Mouse (Mus musculus): ENCODE measurements around the gene Lemd1. TPM values are rescaled to one million over a fixed set of nuclear protein-coding genes. Genes with fewer than 3 reads are reported as not detected.
"Not testable (repeated sequence)": the region's sequence is repeated elsewhere in the genome, so short reads cannot be mapped to it uniquely, and the experiment has no call there.

Gene Lemd1
- total and polyA plus RNA-seq, 3 experiments: not detected

DNA sequence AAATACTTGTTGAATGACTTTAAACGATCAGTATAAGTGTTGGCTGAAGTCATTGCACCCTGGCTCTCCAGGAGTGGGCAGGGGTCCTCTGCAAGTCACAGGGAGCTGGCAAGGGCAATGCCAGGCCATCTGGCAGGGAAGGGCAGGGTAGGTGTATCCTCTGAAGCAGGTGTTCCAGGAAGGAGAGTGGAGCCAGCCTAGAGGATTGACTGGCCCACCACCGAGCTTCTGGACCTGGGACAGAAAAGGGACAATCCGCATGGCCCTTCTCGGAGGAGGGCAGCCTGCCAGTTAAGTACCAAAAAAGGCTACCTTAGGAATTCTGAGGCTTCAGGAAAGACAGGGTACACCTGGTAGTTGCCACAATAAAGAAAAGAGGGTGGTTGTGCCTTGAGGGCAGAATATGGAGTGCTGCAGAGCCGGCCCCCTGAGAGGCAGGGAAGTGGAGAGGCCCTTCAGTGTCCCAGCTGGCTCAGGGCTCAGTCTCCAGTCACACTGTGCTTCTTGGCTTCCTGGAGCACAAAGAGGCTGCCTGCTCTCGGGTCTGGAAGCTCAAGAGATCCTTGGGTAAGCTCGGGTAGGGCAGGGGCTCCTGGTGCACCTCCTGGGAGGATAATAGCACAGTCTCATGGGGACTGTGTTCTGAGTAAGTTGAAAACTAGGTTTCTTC is 29.9 kb upstream of the Lemd1 start:
- no peak overlapping the region for H3K4me2 ChIP-seq (ENCODE audit: insufficient read depth, low read depth, poor library complexity, severe bottlenecking)
- no peak overlapping the region for H3K9ac ChIP-seq (ENCODE audit: insufficient read depth, low read depth)
- H3K9me3 ChIP-seq (replicated peaks; ENCODE audit: low read length): peaks cover 3% of the 10 kb centered on the region
- DNase-seq (ENCODE audit: extremely low read depth): no peak
- peaks cover 76% of the 10 kb centered on the region for H3K27me3 ChIP-seq (replicated peaks)
- H3K36me3 ChIP-seq (replicated peaks in 1 of 2; ENCODE audit: control insufficient read depth in 1 of 2, insufficient read depth in 1 of 2, low read length in 1 of 2): no peaks in the 10 kb centered on the region
- in situ Hi-C loops (cut with MboI; ENCODE audit: low pct_ligation_motif_present, low pct_unique_long_range_greater_than_20kb, low sequenced_read_pairs) (loop anchor here (10.0 kb wide), 1 partner anchor 53 kb away; no protein-coding TSS in a partner anchor), dilution Hi-C loops (cut with MboI; ENCODE audit: extremely low pct_ligation_motif_present, extremely low pct_unique_long_range_greater_than_20kb, low sequenced_read_pairs) (no loop called here)
- H3K79me2 ChIP-seq (replicated peaks; ENCODE audit: control insufficient read depth, extremely low read depth, insufficient read depth, poor library complexity, severe bottlenecking): no peaks in the 10 kb centered on the region
- no peak overlapping the region for H3K4me3 ChIP-seq (replicated peaks in 1 of 3; ENCODE audit: low read depth in 2 of 3, low read length in 2 of 3, poor library complexity in 1 of 3)
- H3K27ac ChIP-seq (ENCODE audit: insufficient read depth, low read depth): no peak overlapping the region
- TF ChIP-seq EP300 (IDR thresholded peaks at IDR 0.05; ENCODE audit: low read length) (no peak), MAZ (IDR thresholded peaks at IDR 0.05; ENCODE audit: low read depth, low read length) (no peak), MXI1 (IDR thresholded peaks at IDR 0.05; ENCODE audit: low read depth, low read length) (no peak), PAX5 (IDR thresholded peaks at IDR 0.05; ENCODE audit: low read length) (no peak), NELFE (IDR thresholded peaks at IDR 0.05; ENCODE audit: low read depth, low read length) (no peak), TBP (conservative IDR thresholded peaks at IDR 0.05; ENCODE audit: low read depth, low read length) (no peak), KAT2A (IDR thresholded peaks at IDR 0.05; ENCODE audit: insufficient replicate concordance, low read length) (no peak), CHD2 (IDR thresholded peaks at IDR 0.05; ENCODE audit: low read length) (no peak), ZMIZ1 (IDR thresholded peaks at IDR 0.05; ENCODE audit: low read depth, low read length) (no peak), ELF1 (IDR thresholded peaks at IDR 0.05; ENCODE audit: low read depth, low read length) (no peak), POLR2AphosphoS2 (IDR thresholded peaks at IDR 0.05; ENCODE audit: low read depth, low read length) (no peak), ZNF384 (IDR thresholded peaks at IDR 0.05; ENCODE audit: low read depth, low read length) (no peak), JUN (IDR thresholded peaks at IDR 0.05; ENCODE audit: insufficient read depth, low read depth, low read length) (no peak)
- H3K4me1 ChIP-seq (ENCODE audit: control insufficient read depth in 1 of 2, insufficient read depth in 2 of 2): no peaks in the 10 kb centered on the region

DNA sequence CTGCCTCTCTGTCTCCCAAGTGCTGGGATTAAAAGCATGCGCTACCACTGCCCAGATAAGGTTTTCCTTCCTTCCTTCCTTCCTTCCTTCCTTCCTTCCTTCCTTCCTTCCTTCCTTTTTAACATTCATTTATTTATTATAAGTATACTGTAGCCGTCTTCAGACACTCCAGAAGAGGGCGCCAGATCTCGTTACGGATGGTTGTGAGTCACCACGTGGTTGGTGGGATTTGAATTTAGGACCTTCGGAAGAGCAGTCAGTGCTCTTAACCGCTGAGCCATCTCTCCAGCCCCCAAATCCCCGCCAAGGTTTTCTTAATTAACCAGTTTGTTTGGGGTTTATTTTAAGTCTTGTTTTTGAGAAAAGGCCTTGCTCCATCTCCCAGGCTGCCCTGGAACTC is 28.6 kb upstream of the Lemd1 start:
- H3K4me1 ChIP-seq (ENCODE audit: control insufficient read depth in 1 of 2, insufficient read depth in 2 of 2); dilution Hi-C loops (cut with MboI; ENCODE audit: extremely low pct_ligation_motif_present, extremely low pct_unique_long_range_greater_than_20kb, low sequenced_read_pairs); H3K4me3 ChIP-seq (replicated peaks in 1 of 3; ENCODE audit: low read depth in 2 of 3, low read length in 2 of 3, poor library complexity in 1 of 3); H3K36me3 ChIP-seq (replicated peaks in 1 of 2; ENCODE audit: control insufficient read depth in 1 of 2, insufficient read depth in 1 of 2, low read length in 1 of 2); DNase-seq (ENCODE audit: extremely low read depth); H3K4me2 ChIP-seq (ENCODE audit: insufficient read depth, low read depth, poor library complexity, severe bottlenecking); H3K27ac ChIP-seq (ENCODE audit: insufficient read depth, low read depth); H3K9ac ChIP-seq (ENCODE audit: insufficient read depth, low read depth); H3K79me2 ChIP-seq (replicated peaks; ENCODE audit: control insufficient read depth, extremely low read depth, insufficient read depth, poor library complexity, severe bottlenecking); H3K9me3 ChIP-seq (replicated peaks; ENCODE audit: low read length): not testable (repeated sequence)
- peaks cover 78% of the 10 kb centered on the region for H3K27me3 ChIP-seq (replicated peaks)
- TF ChIP-seq RAD21 (IDR thresholded peaks at IDR 0.05; ENCODE audit: low read depth, low read length): peak; percentile 12
- peak in 1 of 2 experiments; percentile 48; a peak in 2 of 4 replicates for TF ChIP-seq CTCF (conservative IDR thresholded peaks at IDR 0.05 in 1 of 2, IDR thresholded peaks at IDR 0.05 in 1 of 2; ENCODE audit: low read depth in 2 of 2, low read length in 2 of 2)
- peak; percentile 66 for TF ChIP-seq MYC (IDR thresholded peaks at IDR 0.05; ENCODE audit: low read depth, low read length)
- TF ChIP-seq SMC3 (IDR thresholded peaks at IDR 0.05; ENCODE audit: low read depth, low read length): peak; percentile 40
- in situ Hi-C loops (cut with MboI; ENCODE audit: low pct_ligation_motif_present, low pct_unique_long_range_greater_than_20kb, low sequenced_read_pairs): loop anchor here (10.0 kb wide), 1 partner anchor 52 kb away; no protein-coding TSS in a partner anchor
